8 mouse cellular contexts compared by ENCODE assay signal in genomic region chr2:162975157-162975775, GRCm38 (mm10). TPM values are rescaled to one million over a fixed set of nuclear protein-coding genes. Genes with fewer than 3 reads are reported as not detected.
A peak's percentile ranks its signal among the peaks of the same experiment; 100 is the strongest.
DNase-seq lines count a peak whose midpoint lies in the region; ATAC-seq lines count a peak whose summit lies in the region.
"Had no signal": no experiment of that assay in that cellular context is flagged by ENCODE, and none has a peak within 500 bp of the region (broad histone marks: within the 10 kb centered on the region; RNA-seq: fewer than 3 reads in every experiment).

No protein-coding gene starts in this region.

- 0 out of 2 replicates have a peak overlapping the region, but pooled peaks have one; percentile 30 for H3K27ac ChIP-seq in hindbrain, embryonic 15.5 days (replicated peaks)

- WGBS in hindbrain, embryonic 15.5 days = 58% methylated on average over 11 of the region's 11 CpGs

- ATAC-seq in hindbrain, embryonic 15.5 days (ENCODE audit: low FRiP score, low read depth) = peak; percentile 82; the same call in 1 of the 2 replicates

- H3K9me3 ChIP-seq in hindbrain, embryonic 15.5 days = no peaks in the 10 kb centered on the region

- DNase-seq in layer of hippocampus, adult 11-12 months (ENCODE audit: low spot score) = peak; percentile 66
- DNase-seq in layer of hippocampus, postnatal 25 days (ENCODE audit: extremely low spot score in 1 of 2, low spot score in 1 of 2) = no peak
- peak; percentile 69 for DNase-seq in adipocyte (ENCODE audit: low spot score)
- peak; percentile 20 to 40 for DNase-seq in cerebellum, postnatal 25 days
- DNase-seq in kidney, adult 18-20 months = no peak
- no peak for DNase-seq in right cerebral cortex, postnatal 4 days
- DNase-seq: thymus, postnatal 25 days had no signal

- no peaks in the 10 kb centered on the region for H3K27me3 ChIP-seq in hindbrain, embryonic 15.5 days

- H3K4me2 ChIP-seq in hindbrain, embryonic 15.5 days = no peak overlapping the region

- H3K4me1 ChIP-seq in hindbrain, embryonic 15.5 days (replicated peaks) = peaks cover 15% of the 10 kb centered on the region

- no peak overlapping the region for H3K9ac ChIP-seq in hindbrain, embryonic 15.5 days

- H3K36me3 ChIP-seq in hindbrain, embryonic 15.5 days = no peaks in the 10 kb centered on the region

- no peak overlapping the region for H3K4me3 ChIP-seq in hindbrain, embryonic 15.5 days

RNA-seq across cellular contexts. Expression of gene Sgk2, which starts 11.9 kb away (rescaled TPM):
- 1 to 10 TPM; 1.8 to 3.0 TPM for total RNA-seq in layer of hippocampus, postnatal 25 days (2021)
- 0.12 TPM in 1 of 2 replicates, not detected in the other for polyA plus RNA-seq in hindbrain, embryonic 15.5 days (2015; fragmentation: Nextera tagmentation; extraction: Ambion mirVana)

RNA-seq across cellular contexts. Expression of gene L3mbtl1, which starts 32.0 kb away (rescaled TPM):
- total RNA-seq in layer of hippocampus, postnatal 25 days (2021) = 10 to 100 TPM; 10.3 to 15.7 TPM
- 4.8 and 5.0 TPM in 2 replicates for polyA plus RNA-seq in hindbrain, embryonic 15.5 days (2015; fragmentation: Nextera tagmentation; extraction: Ambion mirVana)

RNA-seq across cellular contexts. Expression of gene Ift52, which starts 41.9 kb away (rescaled TPM):
- total RNA-seq in layer of hippocampus, postnatal 25 days (2021) = 10 to 100 TPM; 28.6 to 30.8 TPM
- 35.6 and 37.8 TPM in 2 replicates for polyA plus RNA-seq in hindbrain, embryonic 15.5 days (2015; fragmentation: Nextera tagmentation; extraction: Ambion mirVana)

RNA-seq across cellular contexts. Expression of gene Srsf6, which starts 43.9 kb away (rescaled TPM):
- total RNA-seq in layer of hippocampus, postnatal 25 days (2021) = 100 to 1,000 TPM in 1 of 2 experiments, 10 to 100 TPM in 1; 95.3 to 111 TPM
- polyA plus RNA-seq in hindbrain, embryonic 15.5 days (2015; fragmentation: Nextera tagmentation; extraction: Ambion mirVana) = 131 and 134 TPM in 2 replicates

Comparison
In these comparisons a context has a peak if more than half of its experiments do, and no peak if none do; other contexts are left out.
1. DNase-seq: peak in layer of hippocampus, adult 11-12 months (single experiment), adipocyte (single experiment) and cerebellum, postnatal 25 days (2 of 2); none in layer of hippocampus, postnatal 25 days (0 of 2), kidney, adult 18-20 months (single experiment) and right cerebral cortex, postnatal 4 days (single experiment).